Mouse (Mus musculus): ENCODE results near the gene Aftph. TPM values are rescaled to one million over a fixed set of nuclear protein-coding genes. Genes with fewer than 3 reads are reported as not detected.
A peak's percentile ranks its signal among the peaks of the same experiment; 100 is the strongest.

The Aftph gene
- polyA plus RNA-seq (2015; fragmentation: Nextera tagmentation; extraction: Ambion mirVana) = 11.8 and 13.1 TPM in 2 replicates

- H3K4me2 ChIP-seq (ENCODE audit: low read depth, low read length) = peak within 1 kb of the TSS; percentile 96
- no peaks in the 10 kb centered on the region for H3K27me3 ChIP-seq (ENCODE audit: control insufficient read depth, insufficient read depth, low read length)
- ATAC-seq (replicated peaks; ENCODE audit: extremely low read depth, insufficient read depth, low FRiP score) = peak; percentile 99
- H3K9me3 ChIP-seq (replicated peaks; ENCODE audit: control insufficient read depth, low read length) = no peaks in the 10 kb centered on the region
- peak within 1 kb of the TSS; percentile 95 for H3K9ac ChIP-seq (ENCODE audit: low read length)
- H3K4me1 ChIP-seq (ENCODE audit: control insufficient read depth, insufficient read depth, low read length) = no peaks in the 10 kb centered on the region
- WGBS = under 1% methylated on average over 71 of the region's 81 CpGs
- H3K27ac ChIP-seq (ENCODE audit: low read length) = peak within 1 kb of the TSS; percentile 91
- peak within 1 kb of the TSS; percentile 96 for H3K4me3 ChIP-seq (ENCODE audit: low read length)
- H3K36me3 ChIP-seq (ENCODE audit: control insufficient read depth, insufficient read depth) = no peaks in the 10 kb centered on the region
These were observed at the start of gene Aftph for GRCm38 (mm10) chr11:20741201-20742100. Gene Aftph, minus strand, starts transcription at chr11:20741589.

GRCm38 (mm10) chr11:20789015-20789414 is 47.6 kb upstream of the Aftph start:
- ATAC-seq (replicated peaks; ENCODE audit: extremely low read depth, insufficient read depth, low FRiP score) = no peak
- Histone ChIP-seq H3K27ac (ENCODE audit: low read length) (no peak overlapping the region), H3K4me2 (ENCODE audit: low read depth, low read length) (no peak overlapping the region), H3K27me3 (ENCODE audit: control insufficient read depth, insufficient read depth, low read length) (no peaks in the 10 kb centered on the region), H3K9me3 (replicated peaks; ENCODE audit: control insufficient read depth, low read length) (peaks cover 13% of the 10 kb centered on the region), H3K9ac (ENCODE audit: low read length) (no peak overlapping the region), H3K36me3 (ENCODE audit: control insufficient read depth, insufficient read depth) (no peaks in the 10 kb centered on the region), H3K4me1 (ENCODE audit: control insufficient read depth, insufficient read depth, low read length) (no peaks in the 10 kb centered on the region), H3K4me3 (ENCODE audit: low read length) (no peak overlapping the region)
- WGBS = 66% methylated on average over 1 of the region's 1 CpGs

DNA sequence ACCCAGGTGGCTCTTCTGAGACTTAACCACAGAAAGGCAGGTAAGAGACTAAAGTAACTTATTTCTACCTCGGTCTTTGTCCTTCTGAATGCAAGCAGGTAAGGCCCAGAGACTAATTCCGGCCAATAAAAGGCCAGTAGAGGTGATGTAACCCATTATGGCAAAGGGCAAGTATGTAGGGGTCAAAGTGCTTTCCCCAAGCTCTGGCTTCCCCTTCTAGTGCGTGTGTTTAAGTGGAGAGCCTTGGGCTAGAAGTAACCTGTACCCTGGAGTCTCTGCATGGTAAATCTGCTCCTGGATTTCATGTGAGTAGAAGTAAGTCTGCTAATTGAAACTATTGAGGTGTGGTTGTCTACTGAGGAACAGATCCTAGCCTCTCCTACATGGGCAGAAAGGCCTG is 46.7 kb upstream of the Aftph start:
- no peaks in the 10 kb centered on the region for H3K4me1 ChIP-seq (ENCODE audit: control insufficient read depth, insufficient read depth, low read length)
- H3K4me2 ChIP-seq (ENCODE audit: low read depth, low read length) = no peak overlapping the region
- H3K27ac ChIP-seq (ENCODE audit: low read length) = no peak overlapping the region
- no peaks in the 10 kb centered on the region for H3K36me3 ChIP-seq (ENCODE audit: control insufficient read depth, insufficient read depth)
- 71% methylated on average over 3 of the region's 3 CpGs for WGBS
- H3K4me3 ChIP-seq (ENCODE audit: low read length) = no peak overlapping the region
- no peak for ATAC-seq (replicated peaks; ENCODE audit: extremely low read depth, insufficient read depth, low FRiP score)
- H3K9me3 ChIP-seq (replicated peaks; ENCODE audit: control insufficient read depth, low read length) = peaks cover 13% of the 10 kb centered on the region
- no peak overlapping the region for H3K9ac ChIP-seq (ENCODE audit: low read length)
- no peaks in the 10 kb centered on the region for H3K27me3 ChIP-seq (ENCODE audit: control insufficient read depth, insufficient read depth, low read length)

- H3K4me2 ChIP-seq (ENCODE audit: low read depth, low read length) = no peak overlapping the region
- H3K4me3 ChIP-seq (ENCODE audit: low read length) = no peak overlapping the region
- no peak overlapping the region for H3K9ac ChIP-seq (ENCODE audit: low read length)
- H3K4me1 ChIP-seq (ENCODE audit: control insufficient read depth, insufficient read depth, low read length) = no peaks in the 10 kb centered on the region
- no peaks in the 10 kb centered on the region for H3K27me3 ChIP-seq (ENCODE audit: control insufficient read depth, insufficient read depth, low read length)
- H3K27ac ChIP-seq (ENCODE audit: low read length) = no peak overlapping the region
- no peak for ATAC-seq (replicated peaks; ENCODE audit: extremely low read depth, insufficient read depth, low FRiP score)
- peaks cover 13% of the 10 kb centered on the region for H3K9me3 ChIP-seq (replicated peaks; ENCODE audit: control insufficient read depth, low read length)
- H3K36me3 ChIP-seq (ENCODE audit: control insufficient read depth, insufficient read depth) = no peaks in the 10 kb centered on the region
- WGBS = 67% methylated on average over 2 of the region's 2 CpGs
These were observed 44.8 kb upstream of the Aftph start for GRCm38 (mm10) chr11:20786191-20786590.

GRCm38 (mm10) chr11:20785186-20785585 is 43.8 kb upstream of the Aftph start:
- no peak for ATAC-seq (replicated peaks; ENCODE audit: extremely low read depth, insufficient read depth, low FRiP score)
- Histone ChIP-seq H3K4me1 (ENCODE audit: control insufficient read depth, insufficient read depth, low read length) (no peaks in the 10 kb centered on the region), H3K27ac (ENCODE audit: low read length) (no peak overlapping the region), H3K36me3 (ENCODE audit: control insufficient read depth, insufficient read depth) (no peaks in the 10 kb centered on the region), H3K9me3 (replicated peaks; ENCODE audit: control insufficient read depth, low read length) (peaks cover 13% of the 10 kb centered on the region), H3K27me3 (ENCODE audit: control insufficient read depth, insufficient read depth, low read length) (no peaks in the 10 kb centered on the region), H3K4me3 (ENCODE audit: low read length) (no peak overlapping the region), H3K4me2 (ENCODE audit: low read depth, low read length) (no peak overlapping the region), H3K9ac (ENCODE audit: low read length) (no peak overlapping the region)
- WGBS = 73% methylated on average over 1 of the region's 1 CpGs

DNA sequence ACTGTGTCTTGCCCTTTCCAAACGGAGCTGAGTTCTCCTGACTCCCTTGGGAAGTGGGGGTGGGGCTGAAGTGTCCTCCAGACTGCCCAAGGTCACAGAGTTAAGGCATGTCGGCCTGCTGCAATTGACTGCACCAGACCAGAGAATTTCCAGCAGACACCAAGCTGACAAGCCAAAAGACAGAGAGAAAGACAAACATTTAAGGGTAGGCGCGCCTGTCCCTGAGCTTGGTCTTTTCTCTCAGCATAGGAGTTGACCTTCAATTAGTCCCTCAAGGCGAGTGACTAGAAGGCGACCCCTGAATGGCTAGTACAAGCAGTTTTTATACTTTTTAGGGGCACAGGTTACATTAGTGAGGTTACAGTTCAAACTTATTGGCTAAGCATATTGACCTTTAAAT is 43.4 kb upstream of the Aftph start:
- H3K9ac ChIP-seq (ENCODE audit: low read length) = no peak overlapping the region
- no peaks in the 10 kb centered on the region for H3K36me3 ChIP-seq (ENCODE audit: control insufficient read depth, insufficient read depth)
- WGBS = 73% methylated on average over 6 of the region's 6 CpGs
- H3K9me3 ChIP-seq (replicated peaks; ENCODE audit: control insufficient read depth, low read length) = peaks cover 13% of the 10 kb centered on the region
- no peak overlapping the region for H3K4me2 ChIP-seq (ENCODE audit: low read depth, low read length)
- no peak for ATAC-seq (replicated peaks; ENCODE audit: extremely low read depth, insufficient read depth, low FRiP score)
- H3K4me1 ChIP-seq (ENCODE audit: control insufficient read depth, insufficient read depth, low read length) = no peaks in the 10 kb centered on the region
- no peak overlapping the region for H3K4me3 ChIP-seq (ENCODE audit: low read length)
- no peak overlapping the region for H3K27ac ChIP-seq (ENCODE audit: low read length)
- H3K27me3 ChIP-seq (ENCODE audit: control insufficient read depth, insufficient read depth, low read length) = no peaks in the 10 kb centered on the region

GRCm38 (mm10) chr11:20783467-20783866 is 42.1 kb upstream of the Aftph start:
- Histone ChIP-seq H3K9me3 (replicated peaks; ENCODE audit: control insufficient read depth, low read length) (peaks cover 13% of the 10 kb centered on the region), H3K27ac (ENCODE audit: low read length) (no peak overlapping the region), H3K27me3 (ENCODE audit: control insufficient read depth, insufficient read depth, low read length) (no peaks in the 10 kb centered on the region), H3K36me3 (ENCODE audit: control insufficient read depth, insufficient read depth) (no peaks in the 10 kb centered on the region), H3K4me3 (ENCODE audit: low read length) (no peak overlapping the region), H3K4me1 (ENCODE audit: control insufficient read depth, insufficient read depth, low read length) (no peaks in the 10 kb centered on the region), H3K9ac (ENCODE audit: low read length) (no peak overlapping the region), H3K4me2 (ENCODE audit: low read depth, low read length) (no peak overlapping the region)
- ATAC-seq (replicated peaks; ENCODE audit: extremely low read depth, insufficient read depth, low FRiP score) = no peak
- 87% methylated on average over 1 of the region's 1 CpGs for WGBS

GRCm38 (mm10) chr11:20782620-20783019 is 41.2 kb upstream of the Aftph start:
- Histone ChIP-seq H3K4me3 (ENCODE audit: low read length) (no peak overlapping the region), H3K9me3 (replicated peaks; ENCODE audit: control insufficient read depth, low read length) (peaks cover 13% of the 10 kb centered on the region), H3K4me1 (ENCODE audit: control insufficient read depth, insufficient read depth, low read length) (no peaks in the 10 kb centered on the region), H3K36me3 (ENCODE audit: control insufficient read depth, insufficient read depth) (no peaks in the 10 kb centered on the region), H3K4me2 (ENCODE audit: low read depth, low read length) (no peak overlapping the region), H3K27ac (ENCODE audit: low read length) (no peak overlapping the region), H3K27me3 (ENCODE audit: control insufficient read depth, insufficient read depth, low read length) (no peaks in the 10 kb centered on the region), H3K9ac (ENCODE audit: low read length) (no peak overlapping the region)
- WGBS = 70% methylated on average over 2 of the region's 2 CpGs
- no peak for ATAC-seq (replicated peaks; ENCODE audit: extremely low read depth, insufficient read depth, low FRiP score)

DNA sequence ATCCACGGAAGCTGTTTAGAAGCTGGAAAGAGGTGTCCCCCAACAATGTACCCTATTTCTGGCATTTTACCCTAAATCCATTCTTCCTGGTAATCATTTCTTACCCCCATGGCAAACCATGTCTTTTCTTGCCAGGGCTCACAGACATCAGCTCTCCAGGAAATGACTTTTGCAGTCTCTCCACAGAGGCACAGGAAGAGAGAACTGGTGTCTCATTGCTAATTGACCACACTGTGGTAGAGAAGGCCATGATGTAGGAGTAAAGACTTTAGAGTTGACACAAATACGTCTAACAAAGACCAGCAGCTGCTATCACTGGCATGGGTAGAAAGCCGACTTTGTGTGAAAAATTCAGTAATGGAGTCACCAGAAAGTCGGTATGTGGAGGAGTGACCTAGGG is 38.9 kb upstream of the Aftph start:
- H3K4me3 ChIP-seq (ENCODE audit: low read length) = no peak overlapping the region
- 75% methylated on average over 4 of the region's 4 CpGs for WGBS
- H3K36me3 ChIP-seq (ENCODE audit: control insufficient read depth, insufficient read depth) = no peaks in the 10 kb centered on the region
- H3K9ac ChIP-seq (ENCODE audit: low read length) = no peak overlapping the region
- peaks cover 16% of the 10 kb centered on the region for H3K9me3 ChIP-seq (replicated peaks; ENCODE audit: control insufficient read depth, low read length)
- H3K4me2 ChIP-seq (ENCODE audit: low read depth, low read length) = no peak overlapping the region
- no peak overlapping the region for H3K27ac ChIP-seq (ENCODE audit: low read length)
- no peaks in the 10 kb centered on the region for H3K27me3 ChIP-seq (ENCODE audit: control insufficient read depth, insufficient read depth, low read length)
- no peak for ATAC-seq (replicated peaks; ENCODE audit: extremely low read depth, insufficient read depth, low FRiP score)
- no peaks in the 10 kb centered on the region for H3K4me1 ChIP-seq (ENCODE audit: control insufficient read depth, insufficient read depth, low read length)

All from heart, embryonic 16.5 days (tissue).